Mouse (Mus musculus) lung, postnatal 14 days (tissue): ENCODE measurements around the gene Btbd35f5.
"Not testable (repeated sequence)": the region's sequence is repeated elsewhere in the genome, so short reads cannot be mapped to it uniquely, and the experiment has no call there.

ENCODE experiments used
- DNase-seq: peaks from one replicate; pipeline ENCODE4 v3.0.0; 2021

Gene Btbd35f5

GRCm38 (mm10) chrX:32973597-32973996, at the start of gene Btbd35f5:
Gene Btbd35f5, plus strand, starts transcription at chrX:32973897.
- not testable (repeated sequence) for DNase-seq

DNA sequence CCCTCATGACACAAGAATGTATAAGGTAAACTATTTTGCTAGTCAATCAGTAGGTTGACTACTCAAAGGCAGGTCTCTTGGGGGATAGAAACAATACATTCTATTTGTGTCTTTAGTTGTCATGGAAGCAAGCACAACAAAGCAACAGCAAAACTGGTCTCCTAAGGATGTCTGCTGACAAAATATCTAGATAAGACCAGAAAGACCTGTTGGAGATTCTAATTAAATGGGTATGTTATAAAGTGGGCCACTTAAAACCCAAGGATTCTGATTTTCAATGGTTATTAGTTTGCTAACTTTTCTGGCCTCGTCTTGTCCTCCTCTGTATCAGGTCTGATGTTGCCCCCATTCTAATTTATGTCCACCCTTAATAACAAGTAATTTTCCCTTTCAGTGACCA, 32.2 kb upstream of the Btbd35f5 start, which contains the start of gene Gm21789:
TSS of gene Gm21789 (plus strand) at position 301 of the 400 bp plus-strand sequence.
- DNase-seq = not testable (repeated sequence)
